Mouse (Mus musculus): ENCODE measurements around the gene Spdye4a. TPM values are rescaled to one million over a fixed set of nuclear protein-coding genes. Genes with fewer than 3 reads are reported as not detected.

The Spdye4a gene
- not detected in 2 replicates for polyA plus RNA-seq (2015; fragmentation: Nextera tagmentation; extraction: Ambion mirVana)

GRCm38 (mm10) chr5:143226790-143227189 is at the start of gene Spdye4a:
TSS of gene Spdye4a (minus strand) at chr5:143226890.
- no peaks in the 10 kb centered on the region for H3K36me3 ChIP-seq (ENCODE audit: control insufficient read depth, insufficient read depth)
- no peak within 1 kb of the TSS for H3K9ac ChIP-seq (replicated peaks; ENCODE audit: low read depth, low read length)
- peaks cover 7% of the 10 kb centered on the region for H3K9me3 ChIP-seq (ENCODE audit: control insufficient read depth, low read length)
- H3K4me1 ChIP-seq (replicated peaks; ENCODE audit: control insufficient read depth, insufficient read depth, low read length), result no peaks in the 10 kb centered on the region
- H3K27ac ChIP-seq (ENCODE audit: low read length), result no peak within 1 kb of the TSS
- H3K4me3 ChIP-seq (replicated peaks; ENCODE audit: low read length), result no peak within 1 kb of the TSS
- no peaks in the 10 kb centered on the region for H3K27me3 ChIP-seq (replicated peaks; ENCODE audit: control insufficient read depth, insufficient read depth, low read length)
- no peak within 1 kb of the TSS for H3K4me2 ChIP-seq (ENCODE audit: low read length)
- 88% methylated on average over 3 of the region's 3 CpGs for WGBS
- no peak for ATAC-seq

GRCm38 (mm10) chr5:143275761-143276160 is 49.1 kb upstream of the Spdye4a start:
- Histone ChIP-seq H3K9ac (replicated peaks; ENCODE audit: low read depth, low read length) (no peak overlapping the region), H3K27ac (ENCODE audit: low read length) (no peak overlapping the region), H3K4me3 (replicated peaks; ENCODE audit: low read length) (no peak overlapping the region), H3K4me1 (replicated peaks; ENCODE audit: control insufficient read depth, insufficient read depth, low read length) (peaks cover 7% of the 10 kb centered on the region), H3K9me3 (ENCODE audit: control insufficient read depth, low read length) (no peaks in the 10 kb centered on the region), H3K27me3 (replicated peaks; ENCODE audit: control insufficient read depth, insufficient read depth, low read length) (no peaks in the 10 kb centered on the region), H3K36me3 (ENCODE audit: control insufficient read depth, insufficient read depth) (no peaks in the 10 kb centered on the region), H3K4me2 (ENCODE audit: low read length) (no peak overlapping the region)
- ATAC-seq, result no peak
- 44% methylated on average over 5 of the region's 5 CpGs for WGBS

DNA sequence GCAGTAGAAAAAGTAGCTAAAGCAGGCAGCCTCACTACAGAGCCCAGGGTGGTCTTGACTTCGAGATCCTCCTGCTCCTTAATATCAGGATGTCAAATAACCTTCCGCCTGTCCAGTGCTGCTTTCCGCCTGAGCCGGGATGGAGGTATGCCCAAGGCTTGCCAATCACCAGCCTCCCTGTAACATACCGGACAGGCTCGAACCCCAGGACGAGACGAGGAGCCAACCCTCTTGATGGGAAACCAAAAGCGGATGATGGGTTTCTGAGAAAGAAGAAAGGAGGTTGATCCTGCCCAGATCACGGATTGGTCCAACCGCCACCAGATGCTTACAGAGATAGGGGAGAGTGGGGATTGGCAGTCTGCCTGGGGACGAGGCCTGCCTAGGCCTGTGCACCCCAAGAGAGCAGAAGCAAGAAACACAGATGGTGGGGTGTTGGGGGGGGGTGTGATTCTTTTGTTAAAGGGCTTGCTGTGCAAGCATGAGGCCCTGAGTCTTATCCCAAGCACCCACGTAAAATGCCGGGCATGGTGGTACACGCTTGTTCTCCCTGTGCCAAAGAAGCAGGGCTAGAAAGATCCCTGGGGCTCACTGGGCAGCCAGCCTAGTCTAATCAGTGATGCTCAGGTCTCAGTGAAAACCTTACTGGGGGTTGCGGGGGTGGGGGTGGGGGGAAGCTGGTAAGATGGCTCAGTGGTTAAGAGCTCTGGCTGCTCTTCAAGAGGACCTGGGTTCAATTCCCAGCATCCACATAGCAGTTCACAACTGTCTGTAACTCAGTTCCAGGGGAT is 46.0 kb upstream of the Spdye4a start:
- peaks cover 25% of the 10 kb centered on the region for H3K4me1 ChIP-seq (replicated peaks; ENCODE audit: control insufficient read depth, insufficient read depth, low read length)
- no peaks in the 10 kb centered on the region for H3K9me3 ChIP-seq (ENCODE audit: control insufficient read depth, low read length)
- no peak overlapping the region for H3K4me2 ChIP-seq (ENCODE audit: low read length)
- no peak overlapping the region for H3K4me3 ChIP-seq (replicated peaks; ENCODE audit: low read length)
- no peak overlapping the region for H3K9ac ChIP-seq (replicated peaks; ENCODE audit: low read depth, low read length)
- no peak for ATAC-seq
- H3K36me3 ChIP-seq (ENCODE audit: control insufficient read depth, insufficient read depth), result no peaks in the 10 kb centered on the region
- 84% methylated on average over 16 of the region's 16 CpGs for WGBS
- H3K27ac ChIP-seq (ENCODE audit: low read length), result no peak overlapping the region
- no peaks in the 10 kb centered on the region for H3K27me3 ChIP-seq (replicated peaks; ENCODE audit: control insufficient read depth, insufficient read depth, low read length)

DNA sequence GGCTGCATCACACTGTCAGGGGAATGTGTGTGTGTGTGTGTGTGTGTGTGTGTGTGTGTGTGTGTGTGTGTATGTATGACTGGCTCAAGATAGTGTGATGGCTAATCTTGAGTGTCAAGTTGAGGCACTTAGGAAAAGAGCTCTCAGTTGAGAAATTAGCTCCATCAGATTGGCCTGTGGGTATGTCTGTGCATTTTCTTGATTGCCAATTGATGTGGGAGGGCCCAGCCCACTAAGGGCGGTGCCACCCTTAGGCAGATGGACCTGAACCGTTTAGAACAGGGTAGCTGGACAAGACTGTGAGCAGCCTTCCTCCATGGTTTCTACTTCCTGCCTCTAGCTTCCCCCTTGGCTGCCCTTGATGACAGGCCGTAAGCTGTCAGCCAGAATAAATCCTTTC is 45.4 kb upstream of the Spdye4a start:
- no peak for ATAC-seq
- Histone ChIP-seq H3K36me3 (ENCODE audit: control insufficient read depth, insufficient read depth) (no peaks in the 10 kb centered on the region), H3K27ac (ENCODE audit: low read length) (no peak overlapping the region), H3K4me3 (replicated peaks; ENCODE audit: low read length) (no peak overlapping the region), H3K27me3 (replicated peaks; ENCODE audit: control insufficient read depth, insufficient read depth, low read length) (no peaks in the 10 kb centered on the region), H3K4me1 (replicated peaks; ENCODE audit: control insufficient read depth, insufficient read depth, low read length) (peaks cover 28% of the 10 kb centered on the region), H3K9ac (replicated peaks; ENCODE audit: low read depth, low read length) (no peak overlapping the region), H3K9me3 (ENCODE audit: control insufficient read depth, low read length) (no peaks in the 10 kb centered on the region), H3K4me2 (ENCODE audit: low read length) (no peak overlapping the region)
- WGBS, result 82% methylated on average over 3 of the region's 3 CpGs

DNA sequence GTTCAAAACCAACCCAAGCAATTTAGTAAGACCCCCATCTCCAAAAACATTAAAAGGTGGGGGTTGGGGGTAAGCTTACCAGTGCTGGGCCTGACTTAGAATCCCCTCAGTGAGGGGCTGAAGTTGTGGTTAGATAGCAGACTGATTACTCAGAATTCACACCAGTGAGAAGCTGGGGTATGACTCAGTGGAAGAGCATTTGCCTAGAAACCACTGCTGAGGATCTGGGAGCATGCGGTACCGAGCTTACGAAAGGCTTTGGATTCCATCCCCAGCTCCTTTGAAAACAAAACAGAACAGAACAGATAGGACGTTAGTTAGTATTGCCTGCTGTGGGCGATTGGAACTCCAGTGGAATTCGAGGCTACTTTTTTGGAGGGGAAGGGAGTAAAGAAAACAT is 45.0 kb upstream of the Spdye4a start:
- no peak for ATAC-seq

GRCm38 (mm10) chr5:143270151-143270519 is 43.4 kb upstream of the Spdye4a start:
- no peak; the same call in 1 of the 2 replicates for ATAC-seq
- H3K27me3 ChIP-seq (replicated peaks; ENCODE audit: control insufficient read depth, insufficient read depth, low read length), result no peaks in the 10 kb centered on the region
- WGBS, result 3% methylated on average over 12 of the region's 12 CpGs

More for the DNA sequence above, 45.0 kb upstream of the Spdye4a start:
- H3K27me3 ChIP-seq (replicated peaks; ENCODE audit: control insufficient read depth, insufficient read depth, low read length), result no peaks in the 10 kb centered on the region
- H3K4me2 ChIP-seq (ENCODE audit: low read length), result no peak overlapping the region
- no peaks in the 10 kb centered on the region for H3K9me3 ChIP-seq (ENCODE audit: control insufficient read depth, low read length)
- H3K9ac ChIP-seq (replicated peaks; ENCODE audit: low read depth, low read length), result no peak overlapping the region
- 86% methylated on average over 6 of the region's 6 CpGs for WGBS
- peaks cover 30% of the 10 kb centered on the region for H3K4me1 ChIP-seq (replicated peaks; ENCODE audit: control insufficient read depth, insufficient read depth, low read length)
- H3K27ac ChIP-seq (ENCODE audit: low read length), result no peak overlapping the region
- no peak overlapping the region for H3K4me3 ChIP-seq (replicated peaks; ENCODE audit: low read length)
- H3K36me3 ChIP-seq (ENCODE audit: control insufficient read depth, insufficient read depth), result no peaks in the 10 kb centered on the region

GRCm38 (mm10) chr5:143269363-143270150 is 42.9 kb upstream of the Spdye4a start, which contains the start of gene Zfp316:
TSS of gene Zfp316 (minus strand) at chr5:143270022.
- under 1% methylated on average over 61 of the region's 79 CpGs for WGBS
- Histone ChIP-seq H3K9me3 (ENCODE audit: control insufficient read depth, low read length) (no peaks in the 10 kb centered on the region), H3K27me3 (replicated peaks; ENCODE audit: control insufficient read depth, insufficient read depth, low read length) (no peaks in the 10 kb centered on the region), H3K9ac (replicated peaks; ENCODE audit: low read depth, low read length) (peak within 1 kb of the TSS; percentile 98), H3K4me1 (replicated peaks; ENCODE audit: control insufficient read depth, insufficient read depth, low read length) (peaks cover 30% of the 10 kb centered on the region), H3K4me3 (replicated peaks; ENCODE audit: low read length) (peak within 1 kb of the TSS; percentile 89), H3K4me2 (ENCODE audit: low read length) (peak within 1 kb of the TSS; percentile 84), H3K27ac (ENCODE audit: low read length) (peak within 1 kb of the TSS; percentile 77), H3K36me3 (ENCODE audit: control insufficient read depth, insufficient read depth) (no peaks in the 10 kb centered on the region)
- ATAC-seq, result peak; percentile 87

More at GRCm38 (mm10) chr5:143270151-143270519, 43.4 kb upstream of the Spdye4a start:
- peak overlapping the region; percentile 84 for H3K4me2 ChIP-seq (ENCODE audit: low read length)
- H3K9me3 ChIP-seq (ENCODE audit: control insufficient read depth, low read length), result no peaks in the 10 kb centered on the region
- peak overlapping the region; percentile 44; the same call in 1 of the 2 replicates for H3K27ac ChIP-seq (ENCODE audit: low read length)
- H3K4me1 ChIP-seq (replicated peaks; ENCODE audit: control insufficient read depth, insufficient read depth, low read length), result peaks cover 30% of the 10 kb centered on the region
- no peaks in the 10 kb centered on the region for H3K36me3 ChIP-seq (ENCODE audit: control insufficient read depth, insufficient read depth)
- H3K9ac ChIP-seq (replicated peaks; ENCODE audit: low read depth, low read length), result peak overlapping the region; percentile 98
- H3K4me3 ChIP-seq (replicated peaks; ENCODE audit: low read length), result peak overlapping the region; percentile 89

DNA sequence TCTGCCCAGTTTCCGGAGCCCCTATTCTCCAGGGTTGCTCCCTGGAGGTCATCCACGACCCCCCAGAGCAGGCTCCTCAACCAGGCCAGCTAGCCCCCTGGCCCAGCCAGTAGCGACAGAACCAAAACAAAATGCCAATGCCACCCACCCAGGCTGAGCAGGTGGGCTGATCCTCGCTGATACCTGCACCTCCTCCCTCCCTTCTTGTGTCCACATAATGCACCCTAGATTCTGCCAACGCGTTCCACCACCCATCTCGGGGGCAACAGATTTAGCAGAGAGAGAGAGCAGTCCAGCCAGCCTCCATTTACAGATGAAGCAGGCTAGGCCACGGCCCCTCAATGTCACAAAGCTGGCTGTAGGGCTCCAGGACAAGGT is 42.3 kb upstream of the Spdye4a start:
- Histone ChIP-seq H3K27me3 (replicated peaks; ENCODE audit: control insufficient read depth, insufficient read depth, low read length) (no peaks in the 10 kb centered on the region), H3K9ac (replicated peaks; ENCODE audit: low read depth, low read length) (peak overlapping the region; percentile 98)

DNA sequence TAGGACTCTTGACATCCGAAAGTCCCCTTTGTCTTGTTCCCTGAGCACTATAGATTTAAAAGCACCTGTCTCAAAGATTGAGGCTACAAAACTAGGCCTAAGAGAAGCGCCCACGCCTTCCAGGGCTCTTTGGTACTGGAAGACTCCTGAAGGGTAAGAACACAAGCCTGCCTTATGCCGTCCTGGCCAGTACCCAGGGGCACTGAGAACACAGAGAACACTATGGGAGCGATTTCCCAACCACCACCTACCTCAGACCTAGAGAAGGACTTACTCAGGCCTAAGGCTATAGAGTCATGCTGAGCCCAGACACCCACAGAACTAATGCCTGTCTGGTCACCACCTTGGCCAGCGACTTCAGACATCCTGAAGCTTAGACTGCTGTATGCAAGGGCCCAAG is 40.1 kb upstream of the Spdye4a start:
- Histone ChIP-seq H3K4me3 (replicated peaks; ENCODE audit: low read length) (no peak overlapping the region), H3K9ac (replicated peaks; ENCODE audit: low read depth, low read length) (no peak overlapping the region), H3K27ac (ENCODE audit: low read length) (no peak overlapping the region), H3K9me3 (ENCODE audit: control insufficient read depth, low read length) (no peaks in the 10 kb centered on the region), H3K36me3 (ENCODE audit: control insufficient read depth, insufficient read depth) (peaks cover 19% of the 10 kb centered on the region), H3K4me1 (replicated peaks; ENCODE audit: control insufficient read depth, insufficient read depth, low read length) (peaks cover 30% of the 10 kb centered on the region), H3K4me2 (ENCODE audit: low read length) (no peak overlapping the region), H3K27me3 (replicated peaks; ENCODE audit: control insufficient read depth, insufficient read depth, low read length) (no peaks in the 10 kb centered on the region)
- 85% methylated on average over 6 of the region's 6 CpGs for WGBS
- no peak for ATAC-seq

More for the DNA sequence above, 42.3 kb upstream of the Spdye4a start:
- H3K4me1 ChIP-seq (replicated peaks; ENCODE audit: control insufficient read depth, insufficient read depth, low read length), result peaks cover 30% of the 10 kb centered on the region
- H3K4me2 ChIP-seq (ENCODE audit: low read length), result peak overlapping the region; percentile 84
- H3K36me3 ChIP-seq (ENCODE audit: control insufficient read depth, insufficient read depth), result peaks cover 2% of the 10 kb centered on the region; the same call in 1 of the 2 replicates
- no peaks in the 10 kb centered on the region for H3K9me3 ChIP-seq (ENCODE audit: control insufficient read depth, low read length)
- H3K4me3 ChIP-seq (replicated peaks; ENCODE audit: low read length), result peak overlapping the region; percentile 89
- no peak; the same call in 1 of the 2 replicates for ATAC-seq
- 22% methylated on average over 8 of the region's 8 CpGs for WGBS
- H3K27ac ChIP-seq (ENCODE audit: low read length), result peak overlapping the region; percentile 77

Measured in forebrain, embryonic 16.5 days (tissue).